9 mouse cellular contexts compared by ENCODE assay signal in the genomic region with DNA sequence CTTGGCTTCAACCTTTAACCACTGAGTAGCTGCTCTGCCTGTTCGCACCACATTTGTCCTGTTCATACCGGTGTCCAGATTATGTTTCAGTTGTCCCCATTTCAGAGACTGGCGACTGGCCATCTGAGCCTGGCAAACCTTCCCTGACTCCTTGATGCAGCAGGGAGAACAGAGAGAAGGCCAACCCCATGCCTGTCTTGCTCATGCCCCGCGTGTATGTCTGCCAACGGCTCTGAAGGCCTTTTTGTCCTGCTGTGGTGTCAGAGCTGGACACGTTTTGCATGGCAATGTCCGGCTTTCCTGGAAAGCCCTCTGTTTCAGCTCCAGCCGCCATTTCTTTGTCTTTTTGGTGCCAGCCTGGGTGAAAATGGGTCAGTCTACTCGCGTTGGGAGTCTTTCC.
A peak's percentile ranks its signal among the peaks of the same experiment; 100 is the strongest.
DNase-seq lines count a peak whose midpoint lies in the region; ATAC-seq and TF ChIP-seq lines count a peak whose summit lies in the region.
"Had no signal": no experiment of that assay in that cellular context is flagged by ENCODE, and none has a peak within 500 bp of the region (broad histone marks: within the 10 kb centered on the region; RNA-seq: fewer than 3 reads in every experiment).

No protein-coding gene starts in this region.

- no peak for TF ChIP-seq CTCF in left cerebral cortex, adult 2 months (IDR thresholded peaks at IDR 0.05)

- no peaks in the 10 kb centered on the region for H3K9me3 ChIP-seq in embryonic facial prominence, embryonic 10.5 days
- H3K9me3 ChIP-seq: embryonic facial prominence, embryonic 12.5 days had no signal

- H3K4me3 ChIP-seq in left cerebral cortex, adult 2 months: no peak overlapping the region
- no peak overlapping the region for H3K4me3 ChIP-seq in embryonic facial prominence, embryonic 10.5 days
- H3K4me3 ChIP-seq: embryonic facial prominence, embryonic 12.5 days had no signal

- DNase-seq in adrenal gland, postnatal 25 days: peak; percentile 40
- peak; percentile 42 to 53 for DNase-seq in frontal cortex, postnatal 36 days (ENCODE audit: low spot score in 2 of 2)
- peak; percentile 23 to 46 for DNase-seq in left cerebral cortex, adult 2 months (ENCODE audit: extremely low spot score in 1 of 2, low spot score in 2 of 2)
- DNase-seq in embryonic facial prominence, embryonic 10.5 days (ENCODE audit: low spot score): no peak
- DNase-seq in embryo, embryonic 10.5 days (ENCODE audit: low spot score): no peak
- no peak for DNase-seq in kidney, postnatal 10 days
- no peak for DNase-seq in urinary bladder, postnatal 10 days (ENCODE audit: low spot score)

- peak; percentile 83 for ATAC-seq in cerebellum, adult (ENCODE audit: insufficient number of reproducible peaks, low FRiP score, low TSS enrichment)

- H3K4me1 ChIP-seq in embryonic facial prominence, embryonic 10.5 days: no peaks in the 10 kb centered on the region
- H3K4me1 ChIP-seq: embryonic facial prominence, embryonic 12.5 days had no signal

- no peak overlapping the region for H3K27ac ChIP-seq in left cerebral cortex, adult 2 months
- no peak overlapping the region for H3K27ac ChIP-seq in embryonic facial prominence, embryonic 10.5 days (replicated peaks)
- H3K27ac ChIP-seq: embryonic facial prominence, embryonic 12.5 days had no signal

- no peaks in the 10 kb centered on the region for H3K27me3 ChIP-seq in embryonic facial prominence, embryonic 10.5 days (replicated peaks; ENCODE audit: low read depth, poor library complexity, severe bottlenecking)
- H3K27me3 ChIP-seq: embryonic facial prominence, embryonic 12.5 days had no signal

- no peaks in the 10 kb centered on the region for H3K36me3 ChIP-seq in embryonic facial prominence, embryonic 10.5 days (replicated peaks)
- H3K36me3 ChIP-seq: embryonic facial prominence, embryonic 12.5 days had no signal

- WGBS in embryonic facial prominence, embryonic 10.5 days: 90% methylated on average over 11 of the region's 11 CpGs

- intact Hi-C loops in left cerebral cortex, adult 2 months (cut with DNase I): loop anchor here (1.0 to 10.0 kb wide), 2 partner anchors 22 to 1439 kb away; no protein-coding TSS in a partner anchor

Comparison
In these comparisons a context has a peak if more than half of its experiments do, and no peak if none do; other contexts are left out.
1. DNase-seq: peak in adrenal gland, postnatal 25 days (single experiment), frontal cortex, postnatal 36 days (2 of 2) and left cerebral cortex, adult 2 months (2 of 2); none in embryonic facial prominence, embryonic 10.5 days (single experiment), embryo, embryonic 10.5 days (single experiment), kidney, postnatal 10 days (single experiment) and urinary bladder, postnatal 10 days (single experiment).